Mouse (Mus musculus) forebrain, embryonic 15.5 days (tissue): Measurements from ENCODE around the gene Reln. TPM values are rescaled to one million over a fixed set of nuclear protein-coding genes. Genes with fewer than 3 reads are reported as not detected.

Source experiments
- ATAC-seq: fragments of 200-750 bp; cut with Nextera tagmentation; replicated peaks from 2 replicates; pipeline ENCODE4 v1.8.0; 2017; ENCODE audit warnings: mild to moderate bottlenecking, moderate TSS enrichment, moderate library complexity
- H3K27ac ChIP-seq: fragments of 300-500 bp; sonication (generic); replicated peaks from 2 replicates; pipeline ENCODE4 v1.5.1; 2015; ENCODE audit warnings: mild to moderate bottlenecking, inconsistent platforms
- H3K27me3 ChIP-seq: fragments of 300-500 bp; sonication (generic); 2 replicates; pipeline ENCODE4 v1.6.1; 2015; ENCODE audit warnings: inconsistent platforms
- H3K36me3 ChIP-seq: fragments of 300-500 bp; sonication (generic); 2 replicates; pipeline ENCODE4 v1.6.1; 2015; ENCODE audit warnings: mild to moderate bottlenecking, inconsistent platforms
- H3K4me1 ChIP-seq: fragments of 300-500 bp; sonication (generic); 2 replicates; pipeline ENCODE4 v1.6.1; 2015; ENCODE audit warnings: inconsistent platforms
- H3K4me2 ChIP-seq: fragments of 300-500 bp; sonication (generic); replicated peaks from 2 replicates; pipeline ENCODE4 v1.6.1; 2015; ENCODE audit warnings: mild to moderate bottlenecking, inconsistent platforms
- H3K4me3 ChIP-seq: fragments of 300-500 bp; sonication (generic); 2 replicates; pipeline ENCODE4 v1.5.1; 2015; ENCODE audit warnings: mild to moderate bottlenecking, inconsistent platforms
- H3K9ac ChIP-seq: fragments of 300-500 bp; sonication (generic); replicated peaks from 2 replicates; pipeline ENCODE4 v1.6.1; 2015; ENCODE audit warnings: mild to moderate bottlenecking, inconsistent platforms
- H3K9me3 ChIP-seq: fragments of 300-500 bp; sonication (generic); 2 replicates; pipeline ENCODE4 v1.6.1; 2016; ENCODE audit warnings: inconsistent platforms
- WGBS: fragments of 180-500 bp; shearing (Covaris S2); methylation state at CpG from one replicate; pipeline ENCODE4 v1.1.7; 2015; ENCODE audit warnings: mixed read lengths; 5-methylcytosine and 5-hydroxymethylcytosine counted together
- polyA plus RNA-seq: library from polyadenylated mRNA; unstranded; fragments of >200 nt; fragmentation: Nextera tagmentation; extraction: Ambion mirVana; gene quantifications from 2 replicates; pipeline ENCODE4 v1.2.1, GENCODE M21; 2015

Reln gene
- polyA plus RNA-seq, 1 experiment from 2014 or later, result 46.7 TPM

GRCm38 (mm10) chr5:22303709-22304108 is 40.8 kb downstream of the Reln start:
- WGBS, result 9% methylated on average over 1 of the region's 1 CpGs
- no peaks in the 10 kb centered on the region for H3K36me3 ChIP-seq
- H3K4me3 ChIP-seq, result no peak overlapping the region
- H3K4me2 ChIP-seq, result no peak overlapping the region
- no peaks in the 10 kb centered on the region for H3K9me3 ChIP-seq
- no peak overlapping the region for H3K9ac ChIP-seq
- H3K27ac ChIP-seq, result no peak overlapping the region
- H3K27me3 ChIP-seq, result no peaks in the 10 kb centered on the region
- no peak for ATAC-seq
- H3K4me1 ChIP-seq, result no peaks in the 10 kb centered on the region

GRCm38 (mm10) chr5:22302309-22302708 is 42.2 kb downstream of the Reln start:
- 70% methylated on average over 5 of the region's 5 CpGs for WGBS
- H3K36me3 ChIP-seq, result no peaks in the 10 kb centered on the region
- no peak overlapping the region for H3K4me2 ChIP-seq
- no peak overlapping the region for H3K27ac ChIP-seq
- H3K4me1 ChIP-seq, result no peaks in the 10 kb centered on the region
- H3K27me3 ChIP-seq, result no peaks in the 10 kb centered on the region
- H3K4me3 ChIP-seq, result no peak overlapping the region
- H3K9me3 ChIP-seq, result no peaks in the 10 kb centered on the region
- no peak for ATAC-seq
- H3K9ac ChIP-seq, result no peak overlapping the region

GRCm38 (mm10) chr5:22300788-22301187 is 43.7 kb downstream of the Reln start:
- H3K36me3 ChIP-seq, result no peaks in the 10 kb centered on the region
- no peak overlapping the region for H3K27ac ChIP-seq
- no peak for ATAC-seq
- no peak overlapping the region for H3K4me3 ChIP-seq
- H3K4me2 ChIP-seq, result no peak overlapping the region
- H3K27me3 ChIP-seq, result no peaks in the 10 kb centered on the region
- H3K4me1 ChIP-seq, result no peaks in the 10 kb centered on the region
- H3K9me3 ChIP-seq, result no peaks in the 10 kb centered on the region
- no peak overlapping the region for H3K9ac ChIP-seq
- 94% methylated on average over 5 of the region's 5 CpGs for WGBS

- 70% methylated on average over 6 of the region's 6 CpGs for WGBS
- Histone ChIP-seq H3K9me3 (no peaks in the 10 kb centered on the region), H3K27me3 (no peaks in the 10 kb centered on the region), H3K36me3 (no peaks in the 10 kb centered on the region), H3K4me3 (no peak overlapping the region), H3K9ac (no peak overlapping the region), H3K27ac (no peak overlapping the region), H3K4me1 (no peaks in the 10 kb centered on the region), H3K4me2 (no peak overlapping the region)
- ATAC-seq, result no peak
These were observed 44.5 kb downstream of the Reln start for GRCm38 (mm10) chr5:22300046-22300445.

- H3K27ac ChIP-seq, result no peak overlapping the region
- 75% methylated on average over 6 of the region's 6 CpGs for WGBS
- no peaks in the 10 kb centered on the region for H3K27me3 ChIP-seq
- no peak overlapping the region for H3K9ac ChIP-seq
- no peak overlapping the region for H3K4me3 ChIP-seq
- H3K9me3 ChIP-seq, result no peaks in the 10 kb centered on the region
- no peak overlapping the region for H3K4me2 ChIP-seq
- H3K36me3 ChIP-seq, result no peaks in the 10 kb centered on the region
- ATAC-seq, result no peak
- no peaks in the 10 kb centered on the region for H3K4me1 ChIP-seq
These were observed 49.3 kb downstream of the Reln start for GRCm38 (mm10) chr5:22295161-22295560.

- H3K27ac ChIP-seq, result no peak overlapping the region
These were observed 53.1 kb downstream of the Reln start for GRCm38 (mm10) chr5:22291409-22291808.

GRCm38 (mm10) chr5:22285396-22285795 is 59.1 kb downstream of the Reln start:
- Histone ChIP-seq H3K27me3 (no peaks in the 10 kb centered on the region), H3K4me1 (peaks cover 25% of the 10 kb centered on the region), H3K27ac (no peak overlapping the region), H3K4me3 (no peak overlapping the region), H3K4me2 (no peak overlapping the region), H3K9ac (no peak overlapping the region), H3K9me3 (no peaks in the 10 kb centered on the region), H3K36me3 (no peaks in the 10 kb centered on the region)
- ATAC-seq, result no peak
- 62% methylated on average over 4 of the region's 4 CpGs for WGBS

More at GRCm38 (mm10) chr5:22291409-22291808, 53.1 kb downstream of the Reln start:
- Histone ChIP-seq H3K36me3 (no peaks in the 10 kb centered on the region), H3K9ac (no peak overlapping the region), H3K4me1 (no peaks in the 10 kb centered on the region), H3K4me3 (no peak overlapping the region), H3K27me3 (no peaks in the 10 kb centered on the region), H3K9me3 (no peaks in the 10 kb centered on the region), H3K4me2 (no peak overlapping the region)
- ATAC-seq, result no peak
- 75% methylated on average over 4 of the region's 4 CpGs for WGBS

- no peaks in the 10 kb centered on the region for H3K36me3 ChIP-seq
- 6% methylated on average over 7 of the region's 7 CpGs for WGBS
- H3K4me3 ChIP-seq, result no peak overlapping the region
- H3K27ac ChIP-seq, result peak overlapping the region; percentile 54; the same call in 1 of the 2 replicates
- ATAC-seq, result peak; percentile 34; the same call in 1 of the 2 replicates
- H3K4me1 ChIP-seq, result peaks cover 25% of the 10 kb centered on the region
- no peak overlapping the region for H3K9ac ChIP-seq
- H3K27me3 ChIP-seq, result no peaks in the 10 kb centered on the region
- no peak overlapping the region for H3K4me2 ChIP-seq
- H3K9me3 ChIP-seq, result no peaks in the 10 kb centered on the region
These were observed 62.3 kb downstream of the Reln start for GRCm38 (mm10) chr5:22282141-22282665.

- no peak overlapping the region for H3K27ac ChIP-seq
- H3K27me3 ChIP-seq, result no peaks in the 10 kb centered on the region
- H3K9me3 ChIP-seq, result no peaks in the 10 kb centered on the region
- H3K4me3 ChIP-seq, result no peak overlapping the region
- 74% methylated on average over 2 of the region's 2 CpGs for WGBS
- H3K9ac ChIP-seq, result no peak overlapping the region
- no peak overlapping the region for H3K4me2 ChIP-seq
- ATAC-seq, result 0 out of 2 replicates have a peak, but pooled peaks have one; percentile 36
- H3K4me1 ChIP-seq, result peaks cover 25% of the 10 kb centered on the region
- no peaks in the 10 kb centered on the region for H3K36me3 ChIP-seq
These were observed 63.9 kb downstream of the Reln start for GRCm38 (mm10) chr5:22280534-22281164.

- no peak overlapping the region for H3K9ac ChIP-seq
- no peaks in the 10 kb centered on the region for H3K9me3 ChIP-seq
- 38% methylated on average over 4 of the region's 4 CpGs for WGBS
- no peaks in the 10 kb centered on the region for H3K27me3 ChIP-seq
- no peak overlapping the region for H3K4me2 ChIP-seq
- ATAC-seq, result no peak
- H3K36me3 ChIP-seq, result no peaks in the 10 kb centered on the region
- H3K4me3 ChIP-seq, result no peak overlapping the region
- H3K4me1 ChIP-seq, result peaks cover 25% of the 10 kb centered on the region
- no peak overlapping the region for H3K27ac ChIP-seq
These were observed 65.3 kb downstream of the Reln start for GRCm38 (mm10) chr5:22279201-22279600.

- Histone ChIP-seq H3K9me3 (no peaks in the 10 kb centered on the region), H3K4me1 (no peaks in the 10 kb centered on the region), H3K36me3 (no peaks in the 10 kb centered on the region), H3K9ac (no peak overlapping the region), H3K27me3 (no peaks in the 10 kb centered on the region), H3K27ac (no peak overlapping the region), H3K4me3 (no peak overlapping the region), H3K4me2 (no peak overlapping the region)
- WGBS, result 93% methylated on average over 4 of the region's 4 CpGs
- ATAC-seq, result no peak
These were observed 70.4 kb downstream of the Reln start for GRCm38 (mm10) chr5:22274134-22274533.

GRCm38 (mm10) chr5:22266489-22267301 is 77.8 kb downstream of the Reln start:
- ATAC-seq, result peak; percentile 62
- 53% methylated on average over 6 of the region's 6 CpGs for WGBS

More at GRCm38 (mm10) chr5:22266489-22267301, 77.8 kb downstream of the Reln start:
- H3K36me3 ChIP-seq, result no peaks in the 10 kb centered on the region
- peaks cover 14% of the 10 kb centered on the region for H3K4me1 ChIP-seq
- no peak overlapping the region for H3K4me3 ChIP-seq
- H3K27me3 ChIP-seq, result no peaks in the 10 kb centered on the region
- no peak overlapping the region for H3K9ac ChIP-seq
- H3K27ac ChIP-seq, result no peak overlapping the region
- H3K9me3 ChIP-seq, result no peaks in the 10 kb centered on the region
- no peak overlapping the region for H3K4me2 ChIP-seq
